Mouse (Mus musculus): Measurements from ENCODE around the gene Sema6b. TPM values are rescaled to one million over a fixed set of nuclear protein-coding genes. Genes with fewer than 3 reads are reported as not detected.

The Sema6b gene
- polyA plus RNA-seq (2015; fragmentation: Nextera tagmentation; extraction: Ambion mirVana), result 12.5 and 12.7 TPM in 2 replicates

DNA sequence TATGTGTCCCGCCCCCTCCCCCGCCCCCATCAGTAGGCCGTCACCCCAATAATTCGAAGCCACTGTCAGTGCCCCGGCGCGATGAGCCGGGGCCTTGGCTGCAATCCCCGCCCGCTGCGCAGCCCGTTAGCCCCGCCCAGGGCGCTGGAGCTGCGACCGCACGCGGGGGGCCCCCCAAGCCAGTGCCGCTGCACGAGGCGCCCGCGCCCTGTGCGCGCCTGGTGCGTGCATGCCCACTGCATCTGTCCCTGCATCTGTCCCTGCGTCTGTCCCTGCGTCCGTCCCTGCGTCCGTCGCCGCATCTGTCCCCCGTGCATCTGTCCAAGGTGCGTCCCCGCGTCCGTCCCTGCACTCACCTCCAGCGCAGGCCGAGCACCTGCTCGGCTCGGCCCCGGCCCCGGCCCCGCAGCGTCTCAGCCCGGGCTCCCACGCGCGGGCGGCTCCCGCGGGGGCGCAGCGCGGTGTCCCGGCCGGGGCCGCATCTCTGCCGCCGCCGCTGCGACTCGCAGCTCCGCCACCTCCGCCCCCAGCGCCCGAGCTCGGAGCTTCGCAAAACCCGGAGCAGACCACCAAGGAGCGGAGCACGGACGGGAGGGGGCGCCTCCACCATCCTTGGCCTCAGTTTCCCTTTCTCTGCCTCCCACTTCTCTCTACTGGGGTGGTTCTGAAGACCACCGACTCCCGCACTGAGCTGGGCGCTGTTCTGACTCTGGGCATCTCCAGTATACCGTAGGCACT, at the start of gene Sema6b:
Sema6b (minus strand) TSS at position 486 of the 738 bp plus-strand sequence.
- under 1% methylated on average over 65 of the region's 79 CpGs for WGBS
- H3K27me3 ChIP-seq (replicated peaks; ENCODE audit: control insufficient read depth, insufficient read depth, low read length), result no peaks in the 10 kb centered on the region

DNA sequence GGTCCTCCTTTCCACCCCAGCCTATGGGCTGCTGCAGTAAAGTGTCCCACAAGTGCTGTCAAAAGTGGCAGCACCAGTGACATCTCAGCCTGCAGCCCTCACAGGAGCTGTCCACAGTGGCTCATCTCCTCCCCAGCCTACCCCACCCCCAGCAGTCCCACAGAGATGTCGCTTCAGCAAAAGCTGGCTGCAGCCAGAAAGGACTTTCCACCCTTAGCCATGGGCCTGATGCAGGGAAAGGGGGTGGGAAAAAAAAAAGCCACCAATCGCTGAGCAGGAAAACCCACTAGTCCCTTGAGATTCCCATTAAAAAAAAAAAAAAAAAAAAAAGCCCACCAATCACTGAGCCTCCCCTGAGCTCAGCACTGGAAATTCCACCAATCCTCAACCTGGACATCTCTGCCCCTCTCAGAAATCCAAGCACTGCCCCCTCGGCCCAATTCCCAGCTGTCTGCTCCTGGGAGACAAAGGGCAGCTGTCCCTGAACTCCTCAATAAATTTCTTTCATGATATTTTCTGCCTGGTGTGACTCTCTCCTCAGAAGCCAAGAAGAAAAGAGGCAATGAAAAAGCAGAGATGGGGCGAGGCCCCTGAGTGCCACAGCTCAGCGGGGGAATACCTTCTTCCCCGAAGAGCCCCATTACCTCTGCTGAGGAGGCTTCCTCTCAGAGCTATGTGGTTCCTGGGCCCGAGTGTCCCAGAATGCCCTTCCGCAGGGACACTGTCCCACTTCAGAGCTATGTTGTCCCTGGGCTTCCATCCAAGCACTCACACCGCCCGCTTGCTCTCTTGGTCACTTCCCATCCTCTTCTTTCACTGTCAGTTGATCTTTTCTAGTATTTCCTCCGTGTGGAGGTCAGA, 45.4 kb upstream of the Sema6b start:
- 0 out of 2 replicates have a peak, but pooled peaks have one; percentile 11 for ATAC-seq
- no peak overlapping the region; the same call in 1 of the 2 replicates for H3K9ac ChIP-seq (ENCODE audit: low read depth, low read length)
- peak overlapping the region; percentile 55 for H3K27ac ChIP-seq (ENCODE audit: low read depth, low read length)
- H3K4me3 ChIP-seq (ENCODE audit: low read length), result no peak overlapping the region
- H3K9me3 ChIP-seq (ENCODE audit: control insufficient read depth, low read length), result no peaks in the 10 kb centered on the region
- H3K27me3 ChIP-seq (replicated peaks; ENCODE audit: control insufficient read depth, insufficient read depth, low read length), result no peaks in the 10 kb centered on the region
- peaks cover 27% of the 10 kb centered on the region for H3K36me3 ChIP-seq (ENCODE audit: control insufficient read depth, insufficient read depth, low read length)
- peaks cover 19% of the 10 kb centered on the region for H3K4me1 ChIP-seq (ENCODE audit: control insufficient read depth, insufficient read depth, low read depth, low read length)
- H3K4me2 ChIP-seq (ENCODE audit: low read length), result peak overlapping the region; percentile 14; the same call in 1 of the 2 replicates
- WGBS, result 30% methylated on average over 11 of the region's 11 CpGs

More for the DNA sequence above, at the start of gene Sema6b:
- H3K9me3 ChIP-seq (ENCODE audit: control insufficient read depth, low read length), result no peaks in the 10 kb centered on the region
- ATAC-seq, result peak; percentile 40
- peak within 1 kb of the TSS; percentile 82 for H3K4me2 ChIP-seq (ENCODE audit: low read length)
- peak within 1 kb of the TSS; percentile 90 for H3K9ac ChIP-seq (ENCODE audit: low read depth, low read length)
- peaks cover 33% of the 10 kb centered on the region for H3K4me1 ChIP-seq (ENCODE audit: control insufficient read depth, insufficient read depth, low read depth, low read length)
- H3K4me3 ChIP-seq (ENCODE audit: low read length), result peak within 1 kb of the TSS; percentile 94
- H3K36me3 ChIP-seq (ENCODE audit: control insufficient read depth, insufficient read depth, low read length), result no peaks in the 10 kb centered on the region
- H3K27ac ChIP-seq (ENCODE audit: low read depth, low read length), result peak within 1 kb of the TSS; percentile 83

DNA sequence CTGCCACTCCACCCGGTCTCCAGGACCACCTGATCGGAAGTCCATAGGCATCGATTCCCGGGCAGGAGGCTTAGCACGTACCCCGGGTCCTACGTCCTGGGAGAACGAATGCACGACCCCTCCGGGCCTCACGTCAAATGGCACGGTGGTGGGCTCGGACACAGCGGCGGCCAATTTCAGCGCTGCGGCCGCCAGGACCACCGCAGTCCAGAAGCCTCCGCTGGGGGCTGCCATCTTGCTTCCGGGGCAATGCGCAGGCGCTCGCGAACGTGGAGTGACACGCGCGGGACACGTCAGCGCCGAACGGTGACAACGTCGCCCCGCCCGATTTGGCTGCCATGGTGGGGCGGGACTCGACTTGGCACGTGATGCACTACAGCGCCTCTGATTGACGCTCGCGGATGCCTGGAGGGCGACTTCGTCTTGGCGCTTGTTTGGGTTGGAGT, 43.5 kb upstream of the Sema6b start, which contains the start of gene Mydgf:
Mydgf (minus strand) TSS at position 263 of the 446 bp plus-strand sequence.
- Histone ChIP-seq H3K4me1 (ENCODE audit: control insufficient read depth, insufficient read depth, low read depth, low read length) (peaks cover 19% of the 10 kb centered on the region), H3K4me3 (ENCODE audit: low read length) (peak within 1 kb of the TSS; percentile 84), H3K9me3 (ENCODE audit: control insufficient read depth, low read length) (no peaks in the 10 kb centered on the region), H3K4me2 (ENCODE audit: low read length) (peak within 1 kb of the TSS; percentile 96), H3K27ac (ENCODE audit: low read depth, low read length) (peak within 1 kb of the TSS; percentile 73), H3K27me3 (replicated peaks; ENCODE audit: control insufficient read depth, insufficient read depth, low read length) (no peaks in the 10 kb centered on the region), H3K9ac (ENCODE audit: low read depth, low read length) (peak within 1 kb of the TSS; percentile 87), H3K36me3 (ENCODE audit: control insufficient read depth, insufficient read depth, low read length) (peaks cover 21% of the 10 kb centered on the region)
- under 1% methylated on average over 47 of the region's 47 CpGs for WGBS
- ATAC-seq, result peak; percentile 95

GRCm38 (mm10) chr17:56182975-56183657, 43.0 kb upstream of the Sema6b start:
- peak overlapping the region; percentile 73 for H3K27ac ChIP-seq (ENCODE audit: low read depth, low read length)
- peak overlapping the region; percentile 96 for H3K4me2 ChIP-seq (ENCODE audit: low read length)
- 2% methylated on average over 14 of the region's 14 CpGs for WGBS
- H3K9ac ChIP-seq (ENCODE audit: low read depth, low read length), result peak overlapping the region; percentile 87
- H3K4me3 ChIP-seq (ENCODE audit: low read length), result peak overlapping the region; percentile 84
- no peaks in the 10 kb centered on the region for H3K9me3 ChIP-seq (ENCODE audit: control insufficient read depth, low read length)
- H3K4me1 ChIP-seq (ENCODE audit: control insufficient read depth, insufficient read depth, low read depth, low read length), result peaks cover 19% of the 10 kb centered on the region
- H3K36me3 ChIP-seq (ENCODE audit: control insufficient read depth, insufficient read depth, low read length), result peaks cover 21% of the 10 kb centered on the region
- H3K27me3 ChIP-seq (replicated peaks; ENCODE audit: control insufficient read depth, insufficient read depth, low read length), result no peaks in the 10 kb centered on the region
- peak; percentile 25 for ATAC-seq

- ATAC-seq, result no peak
- H3K36me3 ChIP-seq (ENCODE audit: control insufficient read depth, insufficient read depth, low read length), result peaks cover 33% of the 10 kb centered on the region
These were observed 35.3 kb upstream of the Sema6b start for GRCm38 (mm10) chr17:56175416-56175815.

DNA sequence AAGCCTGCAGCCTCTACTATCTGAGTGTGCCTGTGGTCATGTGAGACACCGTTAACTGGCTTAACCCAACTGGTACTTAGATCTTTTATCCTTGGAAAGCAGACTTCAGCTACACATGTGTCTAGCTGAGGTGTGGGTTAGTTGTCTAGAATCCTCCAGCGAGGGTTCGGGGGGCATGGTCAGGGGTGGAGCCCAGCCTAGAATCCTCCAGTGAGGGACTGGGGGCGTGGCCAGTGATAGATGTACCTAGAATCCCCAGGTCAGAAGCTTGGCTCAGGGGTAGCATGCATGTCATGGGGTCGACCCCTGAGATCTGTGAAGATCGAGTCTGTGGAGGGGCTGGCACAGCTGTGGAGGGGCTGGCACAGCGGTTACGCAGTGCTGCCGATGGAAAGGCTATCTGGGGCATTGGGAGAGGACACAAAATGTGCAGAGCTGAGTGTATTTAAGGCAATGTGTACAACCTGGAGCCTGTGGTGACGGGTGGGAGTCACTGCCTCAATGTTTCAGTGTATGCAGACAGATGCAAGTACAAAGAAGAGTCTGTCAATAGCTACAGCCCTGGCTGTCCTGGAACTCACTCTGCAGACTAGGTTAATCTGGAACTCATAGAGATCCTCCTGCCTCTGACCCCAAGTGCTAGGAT, 33.4 kb upstream of the Sema6b start:
- Histone ChIP-seq H3K4me1 (ENCODE audit: control insufficient read depth, insufficient read depth, low read depth, low read length) (peaks cover 6% of the 10 kb centered on the region; the same call in 1 of the 2 replicates), H3K4me2 (ENCODE audit: low read length) (no peak overlapping the region), H3K4me3 (ENCODE audit: low read length) (no peak overlapping the region), H3K36me3 (ENCODE audit: control insufficient read depth, insufficient read depth, low read length) (peaks cover 25% of the 10 kb centered on the region), H3K27me3 (replicated peaks; ENCODE audit: control insufficient read depth, insufficient read depth, low read length) (no peaks in the 10 kb centered on the region), H3K9me3 (ENCODE audit: control insufficient read depth, low read length) (no peaks in the 10 kb centered on the region), H3K27ac (ENCODE audit: low read depth, low read length) (no peak overlapping the region), H3K9ac (ENCODE audit: low read depth, low read length) (no peak overlapping the region)
- ATAC-seq, result no peak
- whole genome bisulfite sequencing, result 65% methylated on average over 10 of the region's 10 CpGs

More at GRCm38 (mm10) chr17:56175416-56175815, 35.3 kb upstream of the Sema6b start:
- WGBS, result 100% methylated on average over 3 of the region's 3 CpGs
- no peak overlapping the region for H3K9ac ChIP-seq (ENCODE audit: low read depth, low read length)
- H3K4me2 ChIP-seq (ENCODE audit: low read length), result no peak overlapping the region
- no peaks in the 10 kb centered on the region for H3K27me3 ChIP-seq (replicated peaks; ENCODE audit: control insufficient read depth, insufficient read depth, low read length)
- peaks cover 3% of the 10 kb centered on the region; the same call in 1 of the 2 replicates for H3K4me1 ChIP-seq (ENCODE audit: control insufficient read depth, insufficient read depth, low read depth, low read length)
- H3K27ac ChIP-seq (ENCODE audit: low read depth, low read length), result no peak overlapping the region
- no peak overlapping the region for H3K4me3 ChIP-seq (ENCODE audit: low read length)
- no peaks in the 10 kb centered on the region for H3K9me3 ChIP-seq (ENCODE audit: control insufficient read depth, low read length)

DNA sequence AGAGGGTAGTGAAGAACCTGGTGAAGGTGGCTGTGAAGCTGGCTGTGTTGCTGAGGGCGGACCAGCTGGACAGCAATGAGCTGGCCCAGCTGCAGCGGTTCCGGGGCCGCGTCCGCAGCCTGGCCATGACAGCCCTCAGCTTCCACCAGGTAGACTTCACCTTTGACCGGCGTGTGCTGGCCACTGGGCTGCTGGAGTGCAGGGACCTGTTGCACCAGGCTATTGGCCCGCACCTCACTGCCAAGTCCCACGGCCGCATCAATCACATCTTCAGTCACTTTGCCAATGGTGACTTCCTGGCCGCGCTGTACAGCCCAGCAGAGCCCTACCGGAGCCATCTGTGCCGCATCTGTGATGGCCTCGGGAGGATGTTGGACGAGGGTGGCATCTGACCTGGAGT, 31.7 kb upstream of the Sema6b start:
- 94% methylated on average over 17 of the region's 17 CpGs for WGBS
- ATAC-seq, result no peak
- no peak overlapping the region for H3K9ac ChIP-seq (ENCODE audit: low read depth, low read length)
- peaks cover 13% of the 10 kb centered on the region for H3K36me3 ChIP-seq (ENCODE audit: control insufficient read depth, insufficient read depth, low read length)
- no peak overlapping the region for H3K27ac ChIP-seq (ENCODE audit: low read depth, low read length)
- no peak overlapping the region for H3K4me2 ChIP-seq (ENCODE audit: low read length)
- H3K4me1 ChIP-seq (ENCODE audit: control insufficient read depth, insufficient read depth, low read depth, low read length), result peaks cover 6% of the 10 kb centered on the region; the same call in 1 of the 2 replicates
- H3K27me3 ChIP-seq (replicated peaks; ENCODE audit: control insufficient read depth, insufficient read depth, low read length), result no peaks in the 10 kb centered on the region
- H3K4me3 ChIP-seq (ENCODE audit: low read length), result no peak overlapping the region
- H3K9me3 ChIP-seq (ENCODE audit: control insufficient read depth, low read length), result no peaks in the 10 kb centered on the region

DNA sequence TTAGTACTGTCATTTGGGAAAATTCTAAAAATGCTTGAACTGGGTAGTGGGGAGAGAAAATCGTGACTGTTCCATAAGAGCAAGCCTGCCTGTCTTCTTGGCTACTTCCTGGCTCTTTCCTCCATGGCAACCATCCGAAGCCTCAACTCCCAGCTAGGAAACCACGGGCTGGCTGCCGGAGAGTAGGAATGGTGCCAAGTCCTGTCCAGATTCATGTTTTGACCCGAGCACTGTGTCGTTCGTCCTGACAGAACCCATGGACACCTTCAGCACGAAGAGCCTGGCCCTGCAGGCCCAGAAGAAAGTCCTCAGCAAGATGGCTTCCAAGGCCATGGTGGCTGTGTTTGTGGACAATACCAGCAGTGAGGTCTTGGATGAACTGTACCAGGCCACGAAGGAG, 31.3 kb upstream of the Sema6b start:
- no peak for ATAC-seq
- H3K4me1 ChIP-seq (ENCODE audit: control insufficient read depth, insufficient read depth, low read depth, low read length), result peaks cover 6% of the 10 kb centered on the region; the same call in 1 of the 2 replicates
- H3K27ac ChIP-seq (ENCODE audit: low read depth, low read length), result no peak overlapping the region; the same call in 1 of the 2 replicates
- peaks cover 8% of the 10 kb centered on the region for H3K36me3 ChIP-seq (ENCODE audit: control insufficient read depth, insufficient read depth, low read length)
- no peaks in the 10 kb centered on the region for H3K27me3 ChIP-seq (replicated peaks; ENCODE audit: control insufficient read depth, insufficient read depth, low read length)
- no peak overlapping the region for H3K4me2 ChIP-seq (ENCODE audit: low read length)
- H3K4me3 ChIP-seq (ENCODE audit: low read length), result no peak overlapping the region
- WGBS, result 61% methylated on average over 9 of the region's 9 CpGs
- H3K9me3 ChIP-seq (ENCODE audit: control insufficient read depth, low read length), result no peaks in the 10 kb centered on the region
- no peak overlapping the region for H3K9ac ChIP-seq (ENCODE audit: low read depth, low read length)

All from hindbrain, embryonic 16.5 days (tissue).